ENCODE assay signal across 12 mouse cellular contexts in the genomic region with DNA sequence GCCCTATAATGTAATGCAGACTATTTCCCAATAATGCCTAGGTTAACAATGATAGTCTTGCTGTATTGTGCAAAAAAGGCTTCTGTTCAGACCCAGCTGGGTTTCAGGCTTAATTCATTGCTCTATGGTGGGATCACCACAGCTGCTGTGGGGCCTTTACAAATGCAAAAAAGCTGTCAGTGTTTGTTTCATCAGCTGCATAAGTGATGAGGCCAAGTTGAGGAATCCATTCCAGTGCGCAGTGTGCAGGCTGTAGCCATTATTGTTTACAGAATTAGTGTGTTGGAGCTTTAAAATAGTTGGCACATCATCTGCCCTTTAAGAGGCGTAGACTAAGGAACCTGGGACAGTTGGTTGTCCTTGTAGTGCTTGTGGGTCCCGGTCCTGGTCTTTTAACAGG. TPM values are rescaled to one million over a fixed set of nuclear protein-coding genes. Genes with fewer than 3 reads are reported as not detected.
A peak's percentile ranks its signal among the peaks of the same experiment; 100 is the strongest.
DNase-seq lines count a peak whose midpoint lies in the region; ATAC-seq and TF ChIP-seq lines count a peak whose summit lies in the region.
"Had no signal": no experiment of that assay in that cellular context is flagged by ENCODE, and none has a peak within 500 bp of the region (broad histone marks: within the 10 kb centered on the region; RNA-seq: fewer than 3 reads in every experiment).

No protein-coding gene starts in this region.

- peaks cover 97% of the 10 kb centered on the region for H3K4me1 ChIP-seq in E14TG2a.4 (replicated peaks; ENCODE audit: low read depth, low read length)
- peaks cover 97% of the 10 kb centered on the region for H3K4me1 ChIP-seq in hindbrain, embryonic 10.5 days (replicated peaks)
- peaks cover 84% of the 10 kb centered on the region for H3K4me1 ChIP-seq in midbrain, embryonic 12.5 days

- H3K4me3 ChIP-seq in E14TG2a.4 (replicated peaks; ENCODE audit: low read length), result peak overlapping the region; percentile 24; the same call in 1 of the 2 replicates
- no peak overlapping the region for H3K4me3 ChIP-seq in hindbrain, embryonic 10.5 days
- no peak overlapping the region for H3K4me3 ChIP-seq in midbrain, embryonic 12.5 days

- ATAC-seq in midbrain, embryonic 12.5 days (ENCODE audit: low FRiP score, low read depth), result peak; percentile 85

- H3K4me2 ChIP-seq in midbrain, embryonic 12.5 days (replicated peaks), result peak overlapping the region; percentile 9; the same call in 1 of the 2 replicates

- no peak overlapping the region for H3K9ac ChIP-seq in midbrain, embryonic 12.5 days (replicated peaks)
- H3K9ac ChIP-seq: liver, embryonic 14.5 days had no signal

- H3K27ac ChIP-seq in hindbrain, embryonic 10.5 days, result peak overlapping the region; percentile 76
- peak overlapping the region; percentile 72 for H3K27ac ChIP-seq in midbrain, embryonic 12.5 days (replicated peaks)
- H3K27ac ChIP-seq: liver, embryonic 14.5 days had no signal

- no peaks in the 10 kb centered on the region for H3K27me3 ChIP-seq in E14TG2a.4 (ENCODE audit: insufficient read depth, low read length)
- H3K27me3 ChIP-seq in hindbrain, embryonic 10.5 days (ENCODE audit: insufficient read depth, poor library complexity, severe bottlenecking), result no peaks in the 10 kb centered on the region
- H3K27me3 ChIP-seq in midbrain, embryonic 12.5 days, result no peaks in the 10 kb centered on the region

- H3K9me3 ChIP-seq in E14TG2a.4 (ENCODE audit: low read length), result no peaks in the 10 kb centered on the region
- no peaks in the 10 kb centered on the region for H3K9me3 ChIP-seq in hindbrain, embryonic 10.5 days
- H3K9me3 ChIP-seq in midbrain, embryonic 12.5 days, result no peaks in the 10 kb centered on the region

- TF ChIP-seq CTCF in E14TG2a.4 (conservative IDR thresholded peaks at IDR 0.05; ENCODE audit: low read length), result no peak

- DNase-seq in ZHBTc4 (ENCODE audit: low read depth, low spot score), result peak; percentile 81
- DNase-seq in hindbrain, embryonic 10.5 days (ENCODE audit: low spot score), result peak; percentile 71
- DNase-seq in heart, adult 8-10 months (ENCODE audit: low spot score), result no peak
- no peak for DNase-seq in natural killer cell, adult 2 months (ENCODE audit: low spot score in 2 of 2)
- DNase-seq in spleen, postnatal 36 days (ENCODE audit: low spot score in 2 of 2), result no peak
- no peak for DNase-seq in ovary, postnatal 36 days (ENCODE audit: low spot score)
- DNase-seq: adrenal gland, postnatal 25 days; cerebellum, postnatal 14 days; heart, postnatal 10 days had no signal

- WGBS in hindbrain, embryonic 10.5 days, result 27% methylated on average over 3 of the region's 3 CpGs
- WGBS in midbrain, embryonic 12.5 days, result 9% methylated on average over 3 of the region's 3 CpGs

- H3K36me3 ChIP-seq in E14TG2a.4 (ENCODE audit: insufficient read depth, low read length), result peaks cover 71% of the 10 kb centered on the region
- H3K36me3 ChIP-seq in hindbrain, embryonic 10.5 days, result no peaks in the 10 kb centered on the region
- H3K36me3 ChIP-seq in midbrain, embryonic 12.5 days, result no peaks in the 10 kb centered on the region

RNA-seq across cellular contexts. Expression of a gene that starts 22.5 kb away (rescaled TPM):
- polyA plus RNA-seq in hindbrain, embryonic 10.5 days (2016; fragmentation: Nextera tagmentation; extraction: Ambion mirVana), result 54.9 and 64.4 TPM in 2 replicates
- 73.7 and 75.5 TPM in 2 replicates for polyA plus RNA-seq in midbrain, embryonic 12.5 days (2016; fragmentation: Nextera tagmentation; extraction: Ambion mirVana)
- 10 to 100 TPM; 13.9 to 25.9 (median 19.4) TPM for total RNA-seq in heart, adult 8-10 months (2022)

Comparison
In these comparisons a context has a peak if more than half of its experiments do, and no peak if none do; other contexts are left out.
1. DNase-seq: peak in ZHBTc4 (single experiment) and hindbrain, embryonic 10.5 days (single experiment); none in heart, adult 8-10 months (single experiment), natural killer cell, adult 2 months (0 of 2), spleen, postnatal 36 days (0 of 2) and ovary, postnatal 36 days (single experiment).